Mouse (Mus musculus) embryonic stem cell, embryonic (primary cell): ENCODE results near the gene Ccdc13.

Source experiments
- CTCF ChIA-PET, 4 experiments: fragments of 300-600 bp in 2 of 4; fragments of 350-600 bp in 2 of 4; sonication (Branson Sonifier 250); formaldehyde crosslinking; loops; one replicate each; lab custom pipeline; 2022; ENCODE audit warnings: inconsistent platforms in 2 of 4; lab: Charles Lee
- POLR2A ChIA-PET, 4 experiments: fragments of 300-600 bp in 2 of 4; fragments of 350-600 bp in 2 of 4; sonication (Branson Sonifier 250); formaldehyde crosslinking; loops; one replicate each; lab custom pipeline; 2022; ENCODE audit warnings: antibody characterized with exemption in 4 of 4, inconsistent platforms in 1 of 4; lab: Charles Lee

Gene Ccdc13

DNA sequence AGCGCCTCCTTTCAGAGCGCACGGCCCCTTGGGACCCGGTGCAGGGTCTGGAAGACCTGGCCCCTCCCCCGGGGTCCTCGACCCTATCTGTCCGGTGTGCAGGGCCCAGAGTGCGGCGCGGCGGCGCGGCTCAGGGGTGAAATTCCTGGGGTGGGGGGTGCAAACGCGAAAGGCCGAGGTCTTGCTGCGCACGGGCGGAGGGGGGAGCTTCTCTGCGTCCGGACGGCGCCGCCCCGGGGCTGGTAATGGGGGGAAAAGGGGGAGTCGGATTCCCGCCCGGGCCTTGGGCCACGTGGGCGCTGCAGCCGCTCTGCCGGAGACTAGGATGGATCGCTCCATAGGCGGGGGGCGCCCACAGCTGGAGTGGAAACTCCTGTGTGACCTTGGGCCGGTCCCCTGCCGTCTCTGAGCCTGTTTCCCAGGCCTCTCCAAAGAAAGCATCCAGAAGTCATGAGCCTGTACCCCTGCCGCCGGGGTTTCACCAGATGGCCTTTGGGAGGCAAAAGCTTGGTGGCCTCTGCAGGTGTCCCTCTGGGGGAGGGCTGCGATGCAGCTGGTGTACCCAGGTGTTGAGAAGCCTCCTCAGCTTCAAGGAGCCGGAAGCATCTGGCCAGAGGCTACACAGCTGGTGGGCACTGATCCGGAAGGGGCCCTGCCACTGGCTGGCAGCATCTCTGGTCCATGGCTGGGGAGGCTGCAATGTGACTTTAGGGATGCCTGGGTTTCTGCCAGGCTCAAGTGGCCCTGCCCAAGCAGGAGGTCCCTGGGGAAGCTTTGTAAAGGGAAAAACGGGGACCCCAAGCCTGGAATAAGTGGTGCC lies 78.8 kb downstream of the Ccdc13 start:
- ChIA-PET CTCF (interaction anchor here in 3 of 4 experiments (0.6 to 1.6 kb wide), 6 partner anchors 41 to 254 kb away, joined by 3 to 6 read pairs (median 3); partner anchors contain the start of genes Nktr (in 1 of the 3) and Vipr1 (in 1 of the 3)), POLR2A (interaction anchor here (0.6 to 5.0 kb wide), 22 partner anchors 9 to 1688 kb away, joined by 3 to 31 read pairs (median 3); partner anchors contain the start of genes Nktr (in 3 of the 4), Higd1a (in 2 of the 4), Ss18l2 (in 2 of the 4) and Lyzl4 (in 1 of the 4))

DNA sequence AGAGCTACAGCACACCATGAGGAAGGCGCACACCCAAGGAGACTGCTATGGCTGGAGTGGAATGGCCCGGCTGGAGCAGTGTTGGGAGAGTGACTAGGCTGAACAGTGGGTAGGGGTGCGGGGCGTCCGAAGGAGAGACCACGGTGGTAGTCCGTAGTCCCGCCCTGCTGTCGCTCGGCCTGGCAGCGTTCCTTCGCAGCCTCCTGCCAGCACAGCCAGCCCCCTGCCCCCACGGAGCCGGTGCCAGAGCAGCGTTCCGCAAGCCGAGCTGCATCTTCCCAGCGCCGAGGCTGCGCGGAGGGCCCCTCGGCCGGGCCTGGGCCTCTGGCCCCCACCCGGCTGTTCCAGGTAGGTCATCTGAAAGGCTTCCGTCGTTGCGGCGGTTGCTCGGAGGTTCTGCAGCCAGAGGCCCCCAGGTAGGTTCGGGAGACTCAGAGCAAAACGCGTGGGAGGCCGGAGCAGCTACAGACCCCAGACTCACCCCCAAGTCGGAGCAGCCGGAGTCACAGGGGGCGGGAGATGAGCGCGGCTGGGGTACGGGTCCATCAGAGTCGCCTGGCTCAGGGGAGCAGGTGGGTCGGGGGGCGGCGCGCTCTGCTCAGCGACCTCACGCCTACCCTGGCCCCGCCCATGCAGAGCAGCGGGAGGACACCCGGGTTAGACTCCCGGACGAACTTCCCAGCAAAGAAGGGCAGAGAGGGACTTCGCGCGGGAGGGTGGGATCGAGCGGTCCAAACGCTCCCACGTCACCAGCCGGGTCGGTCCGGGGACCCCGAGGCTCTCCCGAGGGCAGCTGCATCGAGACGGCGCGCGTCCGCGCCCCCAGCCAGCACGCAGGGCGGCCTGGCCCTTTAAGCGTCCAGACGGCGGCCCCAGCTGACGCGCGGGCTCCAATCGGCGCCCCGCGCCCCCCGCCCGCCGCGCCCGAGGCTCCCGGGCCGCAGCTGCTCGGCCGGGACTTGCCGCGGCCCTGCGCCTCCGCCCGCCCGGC lies 79.9 kb downstream of the Ccdc13 start, which contains the start of gene Zfp651:
Gene Zfp651 (plus strand): TSS at position 240 of the 991 bp plus-strand sequence.
- POLR2A ChIA-PET, result interaction anchor here (0.6 to 5.0 kb wide), 22 partner anchors 8 to 1687 kb away, joined by 3 to 31 read pairs (median 4); partner anchors contain the start of genes Nktr (in 3 of the 4), Higd1a (in 2 of the 4), Ss18l2 (in 2 of the 4) and Lyzl4 (in 1 of the 4)
- CTCF ChIA-PET, result interaction anchor here in 2 of 4 experiments (0.5 to 1.6 kb wide), 4 partner anchors 87 to 1240 kb away, joined by 3 to 6 read pairs (median 3); no protein-coding TSS in a partner anchor

DNA sequence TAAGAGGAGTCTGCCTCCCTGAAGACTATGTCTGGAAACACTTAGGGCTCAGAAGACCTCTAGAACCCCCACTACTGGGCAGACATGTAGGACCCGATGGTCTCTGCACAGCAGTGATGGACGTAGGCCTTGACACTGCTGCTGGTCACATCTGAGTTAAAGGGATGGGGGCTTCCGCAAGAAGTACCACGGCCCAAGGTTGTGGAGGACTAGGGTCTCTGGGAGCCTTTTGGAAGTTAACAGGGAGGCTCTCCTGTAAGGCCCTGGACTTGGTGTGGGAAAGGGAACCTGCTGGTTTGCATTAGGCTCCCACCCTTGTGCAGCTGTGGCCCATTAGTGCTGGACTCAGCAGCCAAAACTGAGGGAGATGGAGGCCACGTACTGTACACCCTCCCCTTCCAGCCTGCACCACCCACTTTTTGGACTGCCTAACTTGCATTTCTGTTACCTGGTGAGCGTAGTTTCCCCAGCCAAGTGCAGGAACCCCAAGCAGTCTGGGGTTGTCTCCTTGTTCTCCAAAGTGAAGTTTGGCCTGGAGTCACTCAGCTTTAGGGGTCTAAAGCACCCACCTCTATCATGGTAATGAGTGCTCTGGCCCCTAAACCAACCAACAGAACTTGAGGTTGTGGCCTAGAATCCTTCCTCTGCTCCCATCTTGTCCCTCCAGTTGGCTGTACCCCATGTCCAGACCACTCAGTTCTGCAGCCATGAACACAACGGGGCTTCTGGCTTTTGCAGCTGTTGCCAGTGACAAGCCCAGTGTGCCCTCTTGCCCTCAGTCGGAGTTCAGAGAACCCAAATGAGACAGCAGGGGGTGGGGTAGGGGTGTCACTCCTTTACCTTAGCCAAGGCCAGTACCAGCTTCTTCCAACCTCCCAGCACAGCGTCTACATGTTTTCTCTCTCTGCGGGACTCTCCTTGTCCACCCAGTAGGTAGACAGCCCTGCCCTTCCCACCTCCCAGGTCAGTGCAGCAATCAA lies 81.1 kb downstream of the Ccdc13 start:
- ChIA-PET POLR2A (interaction anchor here in 3 of 4 experiments (0.6 to 5.0 kb wide), 14 partner anchors 7 to 440 kb away, joined by 3 to 31 read pairs (median 4); partner anchors contain the start of genes Higd1a (in 1 of the 3), Nktr (in 1 of the 3) and Ss18l2 (in 1 of the 3)), CTCF (no interaction called here)

DNA sequence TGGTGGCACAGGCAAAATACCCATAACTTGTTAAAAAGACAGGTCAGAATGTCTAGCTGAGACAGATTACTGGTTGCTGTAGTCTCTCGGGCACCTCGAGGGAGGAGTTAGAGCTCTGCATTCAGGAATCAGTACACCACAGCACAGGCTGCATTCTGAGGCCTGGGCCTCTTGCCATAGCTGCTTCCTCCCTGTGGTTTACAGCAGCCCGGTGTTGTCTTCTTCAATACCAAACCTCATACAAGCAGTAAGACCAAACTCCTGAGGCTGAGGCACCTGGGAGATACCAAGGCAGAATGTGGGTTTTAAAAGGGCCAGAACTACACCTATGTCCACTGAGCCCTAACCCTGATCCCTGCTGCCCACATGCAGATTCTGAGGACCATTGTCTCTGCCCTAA lies 81.8 kb downstream of the Ccdc13 start:
- CTCF ChIA-PET, result interaction anchor here in 1 of 4 experiments (0.5 kb wide), 1 partner anchor 27 kb away, joined by 4 read pairs; no protein-coding TSS in a partner anchor
- POLR2A ChIA-PET, result interaction anchor here in 3 of 4 experiments (0.6 to 5.0 kb wide), 9 partner anchors 9 to 441 kb away, joined by 3 to 31 read pairs (median 3); partner anchors contain the start of genes Higd1a (in 1 of the 3) and Nktr (in 1 of the 3)

GRCm38 (mm10) chr9:121756785-121757184 lies 82.5 kb downstream of the Ccdc13 start:
- POLR2A ChIA-PET, result interaction anchor here in 2 of 4 experiments (0.9 to 5.0 kb wide), 3 partner anchors 8 to 38 kb away, joined by 4 to 31 read pairs (median 6); partner anchors contain the start of gene Nktr (in 1 of the 2)
- CTCF ChIA-PET, result interaction anchor here in 1 of 4 experiments (0.5 kb wide), 1 partner anchor 26 kb away, joined by 4 read pairs; no protein-coding TSS in a partner anchor

GRCm38 (mm10) chr9:121754624-121755023 lies 84.6 kb downstream of the Ccdc13 start:
- ChIA-PET CTCF (interaction anchor here in 2 of 4 experiments (0.6 to 0.7 kb wide), 2 partner anchors 126 to 395 kb away, joined by 5 to 6 read pairs; no protein-coding TSS in a partner anchor), POLR2A (interaction anchor here in 1 of 4 experiments (0.9 kb wide), 2 partner anchors 23 to 35 kb away, joined by 3 read pairs; partner anchors contain the start of genes Klhl40 and Nktr)

GRCm38 (mm10) chr9:121752774-121753173 lies 86.5 kb downstream of the Ccdc13 start:
- CTCF ChIA-PET, result no interaction called here
- POLR2A ChIA-PET, result interaction anchor here in 1 of 4 experiments (1.0 kb wide), 1 partner anchor 34 kb away, joined by 3 read pairs; the partner anchor contains the start of gene Nktr
